Mouse (Mus musculus) bone marrow macrophage, adult 2 months (primary cell): ENCODE data around the gene Tmem206.

Experiments used
- CTCF ChIP-seq: IDR thresholded peaks from 2 replicates; pipeline ENCODE4 v1.5.1; 2012; ENCODE audit warnings: low read depth, mild to moderate bottlenecking, low read length, moderate library complexity
- POLR2A ChIP-seq: IDR thresholded peaks from 2 replicates; pipeline ENCODE4 v1.6.1; 2012; ENCODE audit warnings: mild to moderate bottlenecking, low read depth, low read length, borderline replicate concordance

- TF ChIP-seq POLR2A (no peak), CTCF (no peak)
These were observed 43.4 kb downstream of the Tmem206 start for GRCm38 (mm10) chr1:191369140-191369539.
